Mouse (Mus musculus) liver, postnatal 0 days (tissue): ENCODE data around the gene Hist2h2ab. TPM values are rescaled to one million over a fixed set of nuclear protein-coding genes. Genes with fewer than 3 reads are reported as not detected.
"Not testable (repeated sequence)": the region's sequence is repeated elsewhere in the genome, so short reads cannot be mapped to it uniquely, and the experiment has no call there.

Experiments used
- ATAC-seq: fragments of 200-750 bp; cut with Nextera tagmentation; 2 replicates; pipeline ENCODE4 v1.8.0; 2017; ENCODE audit warnings: mild to moderate bottlenecking, moderate library complexity
- DNase-seq: peaks from one replicate; pipeline ENCODE4 v3.0.0-alpha.2; 2016
- H3K27ac ChIP-seq: fragments of 300-500 bp; sonication (generic); 2 replicates; pipeline ENCODE4 v1.5.1; 2014; ENCODE audit warnings: antibody characterized with exemption, moderate library complexity, mild to moderate bottlenecking, low read depth
- H3K27me3 ChIP-seq: fragments of 300-500 bp; sonication (generic); 2 replicates; pipeline ENCODE4 v1.6.1; 2014; ENCODE audit warnings: low read length, control low read depth, mixed read lengths; ENCODE audit not compliant: insufficient read depth
- H3K36me3 ChIP-seq: fragments of 300-500 bp; sonication (generic); replicated peaks from 2 replicates; pipeline ENCODE4 v1.6.1; 2014; ENCODE audit warnings: mild to moderate bottlenecking, control low read depth, low read length, moderate library complexity, mixed read lengths; ENCODE audit not compliant: insufficient read depth
- H3K4me1 ChIP-seq: fragments of 300-500 bp; sonication (generic); 2 replicates; pipeline ENCODE4 v1.6.1; 2014; ENCODE audit warnings: antibody characterized with exemption, mild to moderate bottlenecking, control low read depth; ENCODE audit not compliant: insufficient read depth
- H3K4me2 ChIP-seq: fragments of 300-500 bp; sonication (generic); 2 replicates; pipeline ENCODE4 v1.6.1; 2014; ENCODE audit warnings: low read depth, mild to moderate bottlenecking, low read length, moderate library complexity, mixed read lengths
- H3K4me3 ChIP-seq: fragments of 300-500 bp; sonication (generic); 2 replicates; pipeline ENCODE4 v1.5.1; 2014; ENCODE audit warnings: low read depth, low read length
- H3K9ac ChIP-seq: fragments of 300-500 bp; sonication (generic); replicated peaks from 2 replicates; pipeline ENCODE4 v1.6.1; 2014; ENCODE audit warnings: mild to moderate bottlenecking, moderate library complexity
- H3K9me3 ChIP-seq: fragments of 300-500 bp; sonication (generic); 2 replicates; pipeline ENCODE4 v1.6.1; 2016; ENCODE audit warnings: mild to moderate bottlenecking, control low read depth, low read length, mixed read lengths
- CTCF ChIP-seq: sonication (generic); IDR thresholded peaks from 2 replicates; pipeline ENCODE4 v1.5.1; 2016; ENCODE audit warnings: antibody characterized with exemption, low read depth
- EP300 ChIP-seq: IDR thresholded peaks from 2 replicates; pipeline ENCODE4 v1.6.1; 2016; ENCODE audit warnings: antibody characterized with exemption, low read depth, mild to moderate bottlenecking
- WGBS: fragments of 180-500 bp; shearing (Covaris S2); extraction: QIAGEN DNeasy Blood & Tissue Kit; methylation state at CpG from one replicate; pipeline ENCODE4 v1.1.7; 2014; ENCODE audit not compliant: insufficient replicate concordance; 5-methylcytosine and 5-hydroxymethylcytosine counted together
- polyA plus RNA-seq: library from polyadenylated mRNA; unstranded; fragments of >200 nt; fragmentation: Nextera tagmentation; extraction: Ambion mirVana; gene quantifications from 2 replicates; pipeline ENCODE4 v1.2.1, GENCODE M21; 2015

Gene Hist2h2ab
- polyA plus RNA-seq, 1 experiment from 2014 or later = 0.46 TPM

DNA sequence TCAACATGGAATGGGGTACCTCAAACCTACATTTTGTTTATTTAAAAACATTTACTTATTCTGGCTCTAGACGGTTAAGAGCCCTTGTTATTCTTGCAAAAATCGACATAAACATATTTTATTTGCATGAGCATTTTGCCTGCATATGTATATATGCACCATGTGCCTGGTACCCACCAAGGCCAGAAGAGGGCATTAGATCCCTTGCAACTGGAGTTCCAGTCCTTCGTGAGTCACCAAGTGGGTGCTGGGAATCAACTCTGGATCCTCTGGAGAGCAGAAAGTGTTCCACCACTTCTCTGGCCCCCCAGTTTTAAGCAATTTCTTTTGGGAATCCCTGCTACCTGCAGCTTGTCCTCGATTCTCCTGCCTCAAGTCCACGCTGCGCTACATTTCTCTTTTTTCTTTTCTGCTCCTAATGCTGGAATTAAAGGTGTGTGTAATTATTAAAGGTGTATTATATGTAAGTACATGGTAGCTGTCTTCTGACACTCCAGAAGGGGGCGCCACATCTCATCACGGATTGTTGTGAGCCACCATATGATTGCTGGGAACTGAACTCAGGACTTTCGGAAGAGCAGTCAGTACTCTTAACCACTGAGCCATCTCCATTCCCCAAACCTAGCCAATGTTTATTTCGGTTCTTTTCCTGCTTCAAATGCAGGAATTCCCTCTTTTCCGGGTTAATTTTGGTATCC lies 23.9 kb upstream of the Hist2h2ab start:
- DNase-seq (no peak), ATAC-seq (no peak)
- Histone ChIP-seq H3K36me3 (no peaks in the 10 kb centered on the region), H3K27ac (no peak overlapping the region), H3K4me1 (peaks cover 15% of the 10 kb centered on the region), H3K27me3 (no peaks in the 10 kb centered on the region), H3K9me3 (no peaks in the 10 kb centered on the region; the same call in 1 of the 2 replicates), H3K4me2 (no peak overlapping the region), H3K9ac (no peak overlapping the region), H3K4me3 (no peak overlapping the region)
- WGBS = 85% methylated on average over 11 of the region's 11 CpGs
- TF ChIP-seq EP300 (no peak), CTCF (peak; percentile 34)

DNA sequence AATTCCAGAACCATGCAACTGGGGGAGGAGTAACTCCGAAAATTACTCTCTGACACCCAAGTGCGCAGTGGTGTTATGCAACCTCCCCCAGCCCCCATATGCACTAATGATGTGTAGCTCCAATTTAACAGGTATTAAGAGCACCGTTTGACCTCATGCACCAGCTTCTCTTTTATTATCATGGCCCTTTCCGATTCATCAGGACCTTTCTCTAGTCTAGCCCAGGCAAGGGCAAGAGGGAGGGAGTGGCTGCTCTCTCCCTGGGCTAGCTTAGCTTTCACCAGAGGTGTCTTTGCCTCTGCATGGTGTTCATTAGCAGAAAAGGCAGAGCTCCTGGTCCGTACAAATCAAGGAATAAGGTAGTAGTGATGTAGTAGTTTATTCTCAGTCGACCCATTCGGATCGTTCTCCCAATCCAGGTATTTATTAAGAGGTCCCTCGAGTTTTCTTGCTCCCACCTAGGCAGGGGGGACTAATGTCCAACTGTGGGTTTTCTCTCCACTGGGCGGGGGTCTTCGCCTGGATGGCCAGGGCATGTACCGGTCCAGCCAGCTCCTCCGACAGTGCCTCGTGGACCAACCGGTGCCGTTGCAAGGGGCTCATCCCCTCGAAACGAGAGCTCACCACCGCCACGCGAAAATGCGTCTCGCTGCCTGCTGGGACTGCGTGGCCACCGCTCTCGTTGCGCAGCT lies 23.1 kb upstream of the Hist2h2ab start:
- TF ChIP-seq CTCF (no peak), EP300 (no peak)
- 21% methylated on average over 27 of the region's 27 CpGs for WGBS
- Histone ChIP-seq H3K27me3 (no peaks in the 10 kb centered on the region), H3K4me1 (peaks cover 15% of the 10 kb centered on the region), H3K9me3 (no peaks in the 10 kb centered on the region; the same call in 1 of the 2 replicates), H3K4me3 (peak overlapping the region; percentile 55), H3K36me3 (no peaks in the 10 kb centered on the region), H3K9ac (peak overlapping the region; percentile 61), H3K4me2 (peak overlapping the region; percentile 85), H3K27ac (peak overlapping the region; percentile 88; the same call in 1 of the 2 replicates)
- DNase-seq (no peak), ATAC-seq (no peak)

DNA sequence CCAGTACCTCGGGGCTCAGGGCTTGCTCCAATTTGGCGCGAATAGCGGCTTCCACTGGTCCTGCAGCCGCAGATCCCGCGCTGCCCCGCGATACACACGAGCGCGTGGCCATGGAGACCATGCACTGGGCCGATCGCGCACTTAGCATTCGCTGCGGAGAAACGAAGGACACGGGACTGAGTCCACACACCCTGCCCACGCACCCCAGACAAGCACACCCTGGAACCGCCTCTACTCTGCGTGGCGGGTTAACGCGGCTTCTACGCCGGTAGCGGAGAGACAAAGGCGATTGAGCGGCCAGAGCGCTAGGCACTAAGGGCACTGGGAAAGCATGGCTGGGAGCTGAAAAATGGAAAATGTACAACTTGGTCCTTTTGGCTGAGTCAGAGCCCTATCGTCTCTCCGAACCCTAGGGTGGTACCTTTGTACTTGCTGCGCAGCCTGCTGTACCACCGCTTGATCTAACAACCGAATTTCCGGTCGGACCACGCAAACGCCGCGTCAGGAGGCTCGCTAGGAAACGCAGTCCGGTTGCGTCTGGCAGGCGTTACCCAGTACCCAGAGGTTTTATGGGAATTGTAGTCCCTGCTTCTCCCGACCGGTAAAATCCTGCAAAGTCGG lies 22.4 kb upstream of the Hist2h2ab start:
- no peaks in the 10 kb centered on the region; the same call in 1 of the 2 replicates for H3K9me3 ChIP-seq
- WGBS = under 1% methylated on average over 50 of the region's 50 CpGs
- H3K27me3 ChIP-seq = no peaks in the 10 kb centered on the region
- DNase-seq (peak; percentile 87), ATAC-seq (peak; percentile 89)
- H3K9ac ChIP-seq = peak overlapping the region; percentile 61
- no peaks in the 10 kb centered on the region for H3K36me3 ChIP-seq
- peak overlapping the region; percentile 55 for H3K4me3 ChIP-seq
- H3K4me2 ChIP-seq = peak overlapping the region; percentile 85
- peak overlapping the region; percentile 88 for H3K27ac ChIP-seq
- H3K4me1 ChIP-seq = peaks cover 15% of the 10 kb centered on the region
- TF ChIP-seq CTCF = peak; percentile 22; the same call in 1 of the 2 replicates
- peak; percentile 49; the same call in 1 of the 2 replicates for TF ChIP-seq EP300

DNA sequence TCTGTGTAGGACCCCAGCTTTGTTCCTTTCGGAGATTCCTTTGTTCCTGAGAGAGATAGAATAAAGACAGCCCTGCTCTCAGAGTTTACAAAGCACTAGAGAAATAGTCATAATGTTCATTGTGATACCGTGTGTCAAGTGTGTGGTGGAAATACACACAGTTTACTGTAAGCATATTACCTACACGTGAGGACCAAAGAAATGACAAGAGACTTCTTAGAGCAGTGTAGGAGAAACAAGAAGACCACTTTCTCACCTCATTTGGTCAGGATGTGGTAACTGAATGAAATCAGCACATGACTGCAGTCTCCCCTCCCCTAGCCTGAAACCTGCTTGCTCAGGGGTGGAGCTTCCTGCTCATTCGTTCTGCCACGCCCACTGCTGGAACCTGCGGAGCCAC lies 21.5 kb upstream of the Hist2h2ab start:
- ATAC-seq (peak; percentile 22), DNase-seq (no peak)
- 15% methylated on average over 6 of the region's 6 CpGs for WGBS
- Histone ChIP-seq H3K27ac (peak overlapping the region; percentile 20; the same call in 1 of the 2 replicates), H3K27me3 (no peaks in the 10 kb centered on the region), H3K4me1 (peaks cover 15% of the 10 kb centered on the region), H3K4me3 (peak overlapping the region; percentile 55), H3K4me2 (peak overlapping the region; percentile 85), H3K9ac (peak overlapping the region; percentile 51; the same call in 1 of the 2 replicates), H3K36me3 (no peaks in the 10 kb centered on the region), H3K9me3 (no peaks in the 10 kb centered on the region; the same call in 1 of the 2 replicates)
- TF ChIP-seq CTCF = no peak
- no peak for TF ChIP-seq EP300

DNA sequence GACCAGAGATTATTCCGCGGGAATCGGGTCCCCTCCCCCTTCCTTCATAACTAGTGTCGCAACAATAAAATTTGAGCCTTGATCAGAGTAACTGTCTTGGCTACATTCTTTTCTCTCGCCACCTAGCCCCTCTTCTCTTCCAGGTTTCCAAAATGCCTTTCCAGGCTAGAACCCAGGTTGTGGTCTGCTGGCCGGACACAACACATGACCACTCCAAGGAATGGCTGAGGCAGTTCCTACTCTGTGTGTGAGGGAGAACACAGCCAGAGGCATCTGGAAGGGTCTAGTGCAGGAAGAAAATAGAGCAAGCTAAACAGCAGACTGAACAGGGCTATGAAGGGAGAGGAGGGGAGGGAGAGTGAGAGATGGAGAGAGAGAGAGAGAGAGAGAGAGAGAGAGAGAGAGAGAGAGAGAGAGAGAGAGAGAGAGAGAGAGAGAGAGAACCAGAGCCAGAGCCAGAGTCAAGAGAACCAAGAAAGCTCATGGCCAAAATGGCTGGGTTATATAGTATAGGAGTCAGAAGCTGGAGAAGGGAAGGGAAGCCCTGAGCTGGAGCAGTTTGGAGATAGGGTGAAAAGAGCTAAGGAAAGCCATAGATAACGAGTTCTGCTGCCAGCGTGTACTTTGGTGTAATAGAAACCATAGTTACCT lies 20.9 kb upstream of the Hist2h2ab start:
- H3K9ac ChIP-seq = not testable (repeated sequence)
- 30% methylated on average over 5 of the region's 8 CpGs for WGBS

More for the DNA sequence above, 20.9 kb upstream of the Hist2h2ab start:
- H3K27me3 ChIP-seq, H3K36me3 ChIP-seq, H3K4me3 ChIP-seq, DNase-seq, H3K27ac ChIP-seq, ATAC-seq, H3K4me2 ChIP-seq, H3K9me3 ChIP-seq: not testable (repeated sequence)
- peaks cover 15% of the 10 kb centered on the region for H3K4me1 ChIP-seq
